Mouse (Mus musculus) heart, embryonic 14.5 days (tissue): ENCODE data around the gene Sf3a1. TPM values are rescaled to one million over a fixed set of nuclear protein-coding genes. Genes with fewer than 3 reads are reported as not detected.

Experiments
- ATAC-seq: fragments of 200-750 bp; cut with Nextera tagmentation; 2 replicates; pipeline ENCODE4 v1.8.0; 2017; ENCODE audit warnings: low read depth, moderate TSS enrichment; ENCODE audit not compliant: insufficient number of reproducible peaks, insufficient read depth, low FRiP score
- H3K27ac ChIP-seq, 2 experiments: fragments of 200-500 bp in 1 of 2; fragments of 300-500 bp in 1 of 2; sonication (generic) in 1 of 2; replicated peaks in 1 of 2; 2 replicates each; pipeline ENCODE4 v1.5.1; 2012 to 2014; ENCODE audit warnings: low read depth in 2 of 2, low read length in 2 of 2, control low read depth in 1 of 2, mild to moderate bottlenecking in 1 of 2, mixed read lengths in 1 of 2; ENCODE audit not compliant: control insufficient read depth in 1 of 2, insufficient read depth in 1 of 2
- H3K27me3 ChIP-seq: fragments of 300-500 bp; sonication (generic); 2 replicates; pipeline ENCODE4 v1.6.1; 2014; ENCODE audit warnings: mild to moderate bottlenecking, low read length, control low read depth; ENCODE audit not compliant: control insufficient read depth, insufficient read depth
- H3K36me3 ChIP-seq: fragments of 300-500 bp; sonication (generic); 2 replicates; pipeline ENCODE4 v1.6.1; 2014; ENCODE audit warnings: mild to moderate bottlenecking, control low read depth, low read length, mixed read lengths; ENCODE audit not compliant: control insufficient read depth, insufficient read depth
- H3K4me1 ChIP-seq, 2 experiments: fragments of 200-500 bp in 1 of 2; fragments of 300-500 bp in 1 of 2; sonication (generic) in 1 of 2; 2 replicates each; pipeline ENCODE4 v1.6.1; 2012 to 2014; ENCODE audit warnings: low read length in 2 of 2, control low read depth in 1 of 2, mixed read lengths in 1 of 2; ENCODE audit not compliant: control insufficient read depth in 2 of 2, insufficient read depth in 2 of 2
- H3K4me2 ChIP-seq: fragments of 300-500 bp; sonication (generic); 2 replicates; pipeline ENCODE4 v1.6.1; 2014; ENCODE audit warnings: mild to moderate bottlenecking, low read length
- H3K4me3 ChIP-seq, 2 experiments: fragments of 200-500 bp in 1 of 2; fragments of 300-500 bp in 1 of 2; sonication (generic) in 1 of 2; 2 replicates each; pipeline ENCODE4 v1.5.1; 2012 to 2014; ENCODE audit warnings: low read length in 2 of 2, mild to moderate bottlenecking in 2 of 2, control low read depth in 1 of 2, low read depth in 1 of 2, moderate library complexity in 1 of 2; ENCODE audit not compliant: control insufficient read depth in 1 of 2, insufficient read depth in 1 of 2
- H3K9ac ChIP-seq: fragments of 300-500 bp; sonication (generic); 2 replicates; pipeline ENCODE4 v1.6.1; 2014; ENCODE audit warnings: mild to moderate bottlenecking, low read length
- H3K9me3 ChIP-seq: fragments of 300-500 bp; sonication (generic); 2 replicates; pipeline ENCODE4 v1.6.1; 2016; ENCODE audit warnings: low read length, control low read depth; ENCODE audit not compliant: control insufficient read depth
- WGBS: fragments of 180-500 bp; shearing (Covaris S2); extraction: QIAGEN DNeasy Blood & Tissue Kit; methylation state at CpG from one replicate; pipeline ENCODE4 v1.1.7; 2014; 5-methylcytosine and 5-hydroxymethylcytosine counted together
- polyA plus RNA-seq: library from polyadenylated mRNA; unstranded; fragments of >200 nt; fragmentation: Nextera tagmentation; extraction: Ambion mirVana; gene quantifications from 2 replicates; pipeline ENCODE4 v1.2.1, GENCODE M21; 2014

Sf3a1 gene
- polyA plus RNA-seq, 1 experiment from 2014 or later, result 31.6 TPM

DNA sequence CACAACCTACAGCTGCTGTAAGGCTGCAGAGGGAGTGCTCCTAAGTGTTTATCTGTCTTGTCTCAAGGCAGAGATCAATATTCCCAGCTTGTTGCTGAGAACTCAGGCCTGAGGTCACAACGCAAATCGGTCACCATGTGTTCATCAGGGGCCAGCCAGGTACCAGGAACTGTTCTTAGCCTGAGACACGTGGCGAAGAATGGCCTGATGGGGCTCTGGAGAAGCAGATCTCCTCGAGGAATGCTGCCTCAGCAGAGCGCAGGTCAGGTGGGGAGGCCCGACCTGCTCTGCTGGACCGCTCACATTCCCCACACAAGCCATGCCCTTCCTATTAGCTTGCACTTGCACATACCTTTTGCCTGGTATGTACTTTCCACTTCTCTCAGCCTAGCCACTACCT, 36.5 kb downstream of the Sf3a1 start:
- Histone ChIP-seq H3K9me3 (no peaks in the 10 kb centered on the region), H3K9ac (no peak overlapping the region), H3K27me3 (no peaks in the 10 kb centered on the region), H3K4me1 (no peaks in the 10 kb centered on the region), H3K4me3 (no peak overlapping the region), H3K4me2 (no peak overlapping the region), H3K27ac (no peak overlapping the region), H3K36me3 (no peaks in the 10 kb centered on the region)
- no peak for ATAC-seq
- WGBS, result 72% methylated on average over 8 of the region's 8 CpGs

DNA sequence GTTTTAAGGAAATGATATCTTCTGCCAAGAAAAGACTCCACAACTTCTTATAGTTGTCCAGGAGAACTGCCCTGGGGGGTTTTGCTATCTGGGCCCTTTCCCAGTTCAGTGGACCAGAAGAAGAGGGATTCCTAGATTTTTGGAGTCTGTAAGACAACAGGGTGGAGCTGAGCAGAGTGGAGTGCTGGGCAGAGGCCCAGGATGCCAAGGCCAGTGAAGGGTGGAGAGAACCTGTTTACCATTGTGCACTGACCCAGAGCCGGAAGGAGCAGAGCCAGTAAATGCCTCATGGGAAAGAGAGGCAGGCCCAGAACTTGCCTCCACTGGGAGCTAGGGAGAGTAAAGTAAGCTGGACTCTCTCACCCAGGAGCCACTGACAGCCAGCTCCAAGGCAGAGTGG, 37.5 kb downstream of the Sf3a1 start:
- Histone ChIP-seq H3K36me3 (no peaks in the 10 kb centered on the region), H3K9ac (no peak overlapping the region), H3K4me3 (no peak overlapping the region), H3K9me3 (no peaks in the 10 kb centered on the region), H3K4me2 (no peak overlapping the region), H3K27me3 (no peaks in the 10 kb centered on the region), H3K27ac (no peak overlapping the region), H3K4me1 (0 out of 4 replicates have a peak, but pooled peaks cover 0 to under 1% of the 10 kb centered on the region in 2 experiments)
- 68% methylated on average over 1 of the region's 1 CpGs for whole genome bisulfite sequencing
- no peak for ATAC-seq

DNA sequence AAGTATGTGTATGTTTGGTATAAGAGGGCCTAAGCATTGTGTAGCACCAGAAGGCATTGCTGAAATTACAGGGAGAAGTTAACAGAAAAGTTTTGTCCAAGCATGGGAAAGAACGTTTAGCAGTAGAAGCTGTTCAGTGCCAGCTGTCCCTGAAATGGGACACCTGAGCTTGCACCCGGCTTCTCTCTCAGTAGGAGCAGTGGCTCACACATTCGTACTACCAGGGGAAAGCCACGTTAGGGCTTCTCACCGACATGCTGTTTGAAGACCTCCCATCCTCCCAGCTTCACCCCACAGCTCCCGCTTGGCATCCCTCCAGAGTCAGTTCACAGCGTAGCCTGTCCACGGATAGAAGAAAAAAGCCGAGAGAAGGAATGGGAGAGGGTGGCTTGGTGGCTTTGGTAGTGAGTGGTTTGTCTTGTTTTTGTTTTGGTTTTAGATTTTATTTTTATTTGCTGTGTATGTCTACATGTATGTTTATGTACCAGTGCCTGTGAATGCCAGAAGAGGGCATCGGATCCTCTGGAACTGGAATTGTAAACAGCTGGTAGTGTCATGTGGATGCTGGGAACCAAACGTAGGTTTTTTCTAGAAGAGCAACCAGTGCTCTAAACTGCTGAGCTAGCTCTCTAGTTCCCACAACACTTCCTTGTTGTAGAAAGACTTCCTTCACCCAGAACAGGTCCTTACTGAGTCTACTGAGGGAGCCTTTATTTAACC, 42.0 kb downstream of the Sf3a1 start:
- Histone ChIP-seq H3K27ac (peak overlapping the region in 1 of 2 experiments; percentile 17; a peak in 1 of 4 replicates), H3K36me3 (peaks cover 9% of the 10 kb centered on the region), H3K9me3 (no peaks in the 10 kb centered on the region), H3K4me2 (no peak overlapping the region), H3K4me1 (peaks cover 5 to 19% of the 10 kb centered on the region in 2 experiments), H3K27me3 (no peaks in the 10 kb centered on the region), H3K9ac (no peak overlapping the region), H3K4me3 (no peak overlapping the region)
- WGBS, result 70% methylated on average over 11 of the region's 11 CpGs
- ATAC-seq, result no peak

- no peak overlapping the region for H3K4me3 ChIP-seq
- H3K9me3 ChIP-seq, result no peaks in the 10 kb centered on the region
- peaks cover 15% of the 10 kb centered on the region for H3K36me3 ChIP-seq
- no peak for ATAC-seq
- no peak overlapping the region for H3K4me2 ChIP-seq
- H3K9ac ChIP-seq, result no peak overlapping the region
- peaks cover 5 to 19% of the 10 kb centered on the region in 2 experiments for H3K4me1 ChIP-seq
- no peaks in the 10 kb centered on the region for H3K27me3 ChIP-seq
- H3K27ac ChIP-seq, result peak overlapping the region; percentile 50 to 52
- 65% methylated on average over 12 of the region's 12 CpGs for WGBS
Measured at GRCm38 (mm10) chr11:4202995-4203704, 43.0 kb downstream of the Sf3a1 start.

GRCm38 (mm10) chr11:4203705-4204074, 43.5 kb downstream of the Sf3a1 start:
- peak; percentile 72 for ATAC-seq

DNA sequence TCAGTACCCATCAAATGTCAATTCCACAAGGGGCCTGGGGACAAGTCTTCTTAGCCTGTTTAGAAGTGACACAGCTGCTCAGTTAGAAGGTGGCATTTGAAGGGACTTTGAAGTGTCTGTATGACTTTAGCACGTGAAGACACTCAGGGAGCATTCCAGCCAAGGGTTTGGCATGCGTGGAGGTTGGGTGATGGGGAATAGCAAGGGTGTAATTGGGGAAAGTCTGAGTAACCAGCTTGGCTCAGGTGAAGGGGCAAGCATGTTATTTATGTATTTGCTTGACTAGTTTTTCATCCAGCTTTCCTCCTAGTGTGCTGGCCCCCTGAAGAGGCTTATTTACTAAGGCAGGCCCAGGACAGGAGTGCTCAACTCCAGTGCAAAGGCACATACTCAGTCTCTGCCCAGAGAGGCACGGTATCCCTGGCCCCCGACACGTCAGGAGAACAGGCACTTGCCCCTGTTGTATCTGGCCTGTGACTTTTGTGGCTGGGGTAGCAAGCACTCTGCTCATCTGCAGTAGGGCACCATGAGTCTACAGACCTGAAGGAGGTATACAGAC, 45.0 kb downstream of the Sf3a1 start:
- H3K4me2 ChIP-seq, result no peak overlapping the region
- H3K9ac ChIP-seq, result no peak overlapping the region
- H3K36me3 ChIP-seq, result peaks cover 25% of the 10 kb centered on the region
- H3K27me3 ChIP-seq, result no peaks in the 10 kb centered on the region
- H3K27ac ChIP-seq, result no peak overlapping the region
- H3K4me3 ChIP-seq, result no peak overlapping the region
- no peak for ATAC-seq
- WGBS, result 73% methylated on average over 5 of the region's 5 CpGs
- peaks cover 5 to 19% of the 10 kb centered on the region in 2 experiments for H3K4me1 ChIP-seq
- H3K9me3 ChIP-seq, result no peaks in the 10 kb centered on the region

More at GRCm38 (mm10) chr11:4203705-4204074, 43.5 kb downstream of the Sf3a1 start:
- peaks cover 15% of the 10 kb centered on the region for H3K36me3 ChIP-seq
- H3K27me3 ChIP-seq, result no peaks in the 10 kb centered on the region
- no peak overlapping the region for H3K4me3 ChIP-seq
- H3K27ac ChIP-seq, result peak overlapping the region; percentile 50 to 52
- H3K4me1 ChIP-seq, result peaks cover 5 to 19% of the 10 kb centered on the region in 2 experiments
- WGBS, result 18% methylated on average over 2 of the region's 2 CpGs
- no peak overlapping the region for H3K9ac ChIP-seq
- H3K4me2 ChIP-seq, result no peak overlapping the region
- H3K9me3 ChIP-seq, result no peaks in the 10 kb centered on the region

DNA sequence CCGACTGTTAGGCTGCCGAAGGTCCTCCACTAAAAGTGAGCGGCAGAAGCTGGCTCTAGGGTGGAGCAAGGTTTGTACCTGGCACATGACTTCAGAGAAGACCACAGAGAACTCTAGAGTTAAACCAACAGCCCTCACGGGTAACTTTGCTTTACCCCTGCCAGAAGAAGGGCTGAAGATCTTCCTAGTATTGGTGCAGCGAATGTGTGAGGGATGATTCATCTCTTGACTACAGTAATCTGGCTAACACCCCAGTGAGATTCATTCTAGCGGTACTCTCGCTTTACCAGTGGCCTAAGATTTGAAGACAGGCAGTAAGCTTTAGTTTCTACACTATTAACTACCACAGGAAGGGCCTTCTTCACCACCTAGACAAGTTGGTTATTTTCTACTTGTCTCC, 45.8 kb downstream of the Sf3a1 start:
- Histone ChIP-seq H3K27me3 (no peaks in the 10 kb centered on the region), H3K27ac (no peak overlapping the region), H3K4me3 (no peak overlapping the region), H3K4me1 (peaks cover 5 to 19% of the 10 kb centered on the region in 2 experiments), H3K9me3 (no peaks in the 10 kb centered on the region), H3K36me3 (peaks cover 32% of the 10 kb centered on the region), H3K9ac (no peak overlapping the region), H3K4me2 (no peak overlapping the region)
- ATAC-seq, result no peak
- 84% methylated on average over 7 of the region's 7 CpGs for WGBS
